Mouse (Mus musculus) cerebellum, postnatal 10 days (tissue): ENCODE measurements around the gene Skil.
"Not testable (repeated sequence)": the region's sequence is repeated elsewhere in the genome, so short reads cannot be mapped to it uniquely, and the experiment has no call there.

Experiments used
- DNase-seq, 2 experiments: peaks; one replicate each; pipeline ENCODE4 v3.0.0; 2021; ENCODE audit warnings: mixed read lengths in 2 of 2

The Skil gene

DNA sequence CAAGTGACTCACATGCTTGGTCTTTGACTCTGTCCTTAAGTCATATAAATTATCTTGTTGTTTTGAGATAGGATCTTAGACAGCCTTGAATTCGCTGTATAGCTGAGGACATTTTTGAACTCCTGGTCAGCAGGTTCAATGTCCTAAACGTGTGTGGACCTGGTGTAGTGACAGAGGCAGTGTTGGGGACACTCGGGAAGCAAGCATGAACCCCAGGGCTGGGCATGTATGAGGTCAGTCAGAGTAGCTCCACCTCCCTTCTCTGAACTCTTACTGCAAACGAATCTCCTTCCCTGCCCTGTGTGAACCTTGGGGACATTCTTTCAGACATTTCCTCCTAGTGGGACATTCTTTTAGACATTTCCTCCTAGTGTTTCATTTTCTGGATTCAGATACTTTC lies 34.9 kb downstream of the Skil start:
- no peak for DNase-seq

DNA sequence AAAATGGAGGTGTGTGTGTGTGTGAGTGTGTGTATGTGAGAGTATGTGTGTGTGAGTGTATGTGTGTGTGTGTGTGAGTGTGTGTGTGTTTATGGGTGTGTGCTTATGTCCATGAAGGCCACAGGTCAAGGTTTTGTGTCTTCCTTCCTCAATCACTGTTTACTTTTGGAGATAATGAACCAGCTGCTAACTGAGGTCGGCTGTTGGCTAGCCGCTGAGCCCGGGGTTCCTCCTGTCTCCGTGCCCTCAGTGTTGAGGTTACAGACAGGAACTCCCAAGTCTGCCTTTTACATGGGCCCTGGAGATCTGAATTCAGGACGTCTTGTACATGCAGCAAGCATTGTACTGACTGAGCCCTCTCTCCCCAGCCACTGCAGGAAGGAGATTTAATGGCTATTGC lies 38.8 kb downstream of the Skil start:
- DNase-seq: no peak

DNA sequence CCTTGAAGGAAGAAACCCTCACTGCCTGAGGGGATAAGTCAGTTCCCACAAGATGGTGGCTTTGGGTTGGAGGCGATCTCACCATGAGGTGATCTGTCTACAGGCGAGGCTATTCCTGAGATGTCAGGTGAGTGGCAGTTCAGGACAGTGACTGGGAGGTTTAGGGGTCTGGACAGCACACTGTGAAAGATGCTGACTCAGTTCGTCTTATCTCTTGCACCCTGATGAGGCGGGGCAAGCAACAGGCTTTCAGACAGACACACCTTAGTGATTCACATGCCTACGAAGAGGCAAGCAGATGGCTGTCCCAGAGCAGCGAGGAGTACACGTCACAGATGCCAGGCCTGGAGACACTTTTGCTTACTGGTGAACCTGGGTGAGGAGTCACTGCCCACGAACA lies 39.4 kb downstream of the Skil start:
- no peak for DNase-seq

DNA sequence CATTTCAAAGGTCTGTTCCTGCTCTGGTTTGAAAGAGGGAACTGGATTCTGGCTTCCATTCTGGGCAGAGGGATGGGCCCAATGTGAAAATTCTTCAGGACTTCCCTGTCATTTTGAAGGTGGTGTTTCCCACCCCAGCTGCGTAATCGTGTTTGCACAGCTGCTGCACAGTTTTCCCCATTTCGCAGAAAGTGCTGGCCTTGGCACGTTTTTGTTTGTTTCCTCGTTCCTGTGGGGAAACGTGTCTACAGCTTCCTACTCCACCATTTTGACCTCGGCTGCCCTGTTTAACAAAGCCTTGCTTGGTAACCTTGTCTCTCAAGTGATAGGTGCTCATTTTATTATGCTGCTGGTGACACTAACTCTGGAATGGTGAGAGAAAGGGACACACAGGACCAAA lies 39.8 kb downstream of the Skil start:
- DNase-seq: no peak

DNA sequence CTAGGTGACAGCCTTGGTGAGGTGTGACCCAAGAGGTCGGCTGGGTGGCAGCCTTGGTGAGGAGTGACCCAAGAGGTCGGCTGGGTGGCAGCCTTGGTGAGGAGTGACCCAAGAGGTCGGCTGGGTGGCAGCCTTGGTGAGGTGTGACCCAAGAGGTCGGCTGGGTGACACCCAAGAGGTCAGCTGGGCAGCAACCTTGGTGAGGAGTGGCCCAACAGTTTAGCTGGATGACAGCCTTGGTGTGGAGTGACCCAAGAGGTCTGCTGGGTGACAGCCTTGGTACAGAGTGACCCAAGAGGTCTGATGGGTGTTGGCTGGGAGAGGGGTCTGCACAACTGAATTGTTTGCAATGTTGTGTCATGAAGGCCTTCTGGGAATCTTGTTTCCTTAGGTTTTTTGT lies 41.7 kb downstream of the Skil start:
- DNase-seq: not testable (repeated sequence)

DNA sequence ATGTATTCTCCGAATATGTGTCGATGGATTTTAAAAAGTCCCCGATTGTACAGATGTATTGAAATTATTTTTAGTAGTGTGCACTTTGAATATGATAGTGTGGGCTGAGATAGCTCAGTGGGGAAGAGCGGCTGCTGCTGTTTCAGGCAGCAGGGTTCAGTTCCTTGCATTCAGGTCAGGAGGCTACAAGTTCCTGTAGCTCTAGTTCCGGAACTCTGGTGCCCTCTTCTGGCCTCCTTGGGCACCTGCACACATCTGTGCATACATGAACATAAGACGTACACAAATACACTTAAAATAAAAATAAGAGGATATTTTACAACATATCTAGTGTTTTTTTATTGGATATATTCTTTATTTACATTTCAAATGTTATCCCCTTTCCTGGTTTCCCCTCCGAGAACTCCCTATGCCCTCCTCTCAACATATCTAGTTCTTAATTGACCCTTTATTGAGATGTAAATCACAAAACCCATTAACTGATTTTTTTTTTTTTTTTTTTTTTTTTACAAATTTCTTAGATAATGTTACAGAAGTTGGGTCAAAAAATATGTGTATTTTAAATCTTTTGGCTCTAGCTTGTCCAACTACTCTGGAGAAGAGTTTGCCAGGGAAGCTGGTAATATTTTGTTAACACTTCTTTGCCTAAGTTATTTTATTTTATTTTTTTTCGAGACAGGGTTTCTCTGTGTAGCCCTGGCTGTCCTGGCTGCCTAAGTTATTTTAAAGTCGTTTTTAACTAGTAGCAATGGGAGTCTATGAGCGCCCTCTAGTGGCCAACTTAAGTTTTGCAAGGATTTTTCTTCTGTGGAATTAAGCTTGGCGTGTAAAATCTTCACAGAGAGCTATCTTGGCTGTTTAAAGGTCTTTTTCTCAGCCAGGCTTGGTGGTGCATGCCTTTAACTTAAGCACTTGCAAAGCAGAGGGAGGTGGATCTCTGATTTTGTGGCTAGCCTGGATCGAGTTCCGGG lies 43.9 kb downstream of the Skil start:
- peak; percentile 82 to 87 for DNase-seq

DNA sequence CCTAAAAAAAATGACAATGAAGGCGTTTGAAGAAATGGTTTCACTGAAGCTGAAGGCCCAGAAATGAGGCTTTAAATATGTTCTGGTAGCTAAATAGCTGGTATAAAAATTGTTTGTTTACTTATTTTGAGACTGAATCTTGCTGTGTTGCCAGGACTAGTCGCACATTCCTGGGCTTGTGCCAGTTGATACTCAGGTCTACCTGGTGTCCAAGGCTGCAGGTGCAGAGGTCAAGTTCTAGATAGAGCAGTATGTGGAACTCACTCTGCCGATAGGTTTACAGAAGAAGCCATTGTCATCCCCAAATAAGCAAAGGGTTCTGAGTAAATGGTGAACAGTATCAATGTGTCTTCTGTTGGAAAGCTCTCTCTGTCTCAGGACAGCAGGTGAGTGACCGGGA lies 46.8 kb downstream of the Skil start:
- no peak for DNase-seq

DNA sequence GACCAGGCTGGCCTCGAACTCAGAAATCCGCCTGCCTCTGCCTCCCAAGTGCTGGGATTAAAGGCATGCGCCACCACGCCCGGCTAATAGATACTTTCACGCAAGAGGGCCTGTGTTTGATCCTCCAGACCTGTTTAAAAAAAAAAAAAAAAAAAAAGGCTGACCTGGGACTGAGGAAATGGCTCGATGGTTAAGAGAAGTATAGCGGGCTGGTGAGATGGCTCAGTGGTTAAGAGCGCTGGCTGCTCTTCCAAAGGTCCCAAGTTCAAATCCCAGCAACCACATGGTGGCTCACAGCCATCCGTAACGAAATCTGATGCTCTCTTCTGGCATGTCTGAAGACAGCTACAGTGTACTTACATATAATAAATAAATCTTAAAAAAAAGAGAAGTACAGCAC lies 50.4 kb downstream of the Skil start:
- DNase-seq: not testable (repeated sequence)

DNA sequence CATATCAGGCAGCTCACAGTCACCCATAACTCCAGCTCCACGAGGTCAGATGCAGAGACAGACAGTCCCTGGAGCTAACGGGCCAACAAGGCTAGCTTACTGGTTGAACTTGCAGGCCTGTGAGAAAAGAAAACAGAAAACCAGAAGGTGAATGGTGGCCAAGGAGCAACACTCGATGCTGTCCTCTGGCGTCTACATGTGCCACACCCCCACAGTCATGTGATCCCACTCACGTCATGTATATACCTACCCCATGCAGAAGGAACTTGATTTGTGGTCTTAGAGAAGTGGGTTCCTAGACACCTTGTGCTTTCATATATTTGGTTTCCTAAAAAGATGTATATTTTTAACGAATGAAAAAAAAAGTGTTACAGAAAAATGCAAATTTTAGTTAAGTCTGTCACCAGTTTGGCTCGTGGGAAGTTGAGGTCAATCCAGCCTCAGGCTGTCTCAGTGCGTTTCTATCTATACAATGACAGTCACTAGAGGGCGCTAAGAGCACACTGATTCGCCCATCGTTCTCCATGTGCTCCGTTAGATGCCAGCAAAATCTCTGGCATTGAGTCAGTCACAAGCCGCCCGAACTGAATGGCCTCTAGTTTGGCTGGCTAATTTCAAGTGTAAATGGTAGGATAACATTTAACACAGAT lies 50.9 kb downstream of the Skil start:
- peak; percentile 92 to 96 for DNase-seq

DNA sequence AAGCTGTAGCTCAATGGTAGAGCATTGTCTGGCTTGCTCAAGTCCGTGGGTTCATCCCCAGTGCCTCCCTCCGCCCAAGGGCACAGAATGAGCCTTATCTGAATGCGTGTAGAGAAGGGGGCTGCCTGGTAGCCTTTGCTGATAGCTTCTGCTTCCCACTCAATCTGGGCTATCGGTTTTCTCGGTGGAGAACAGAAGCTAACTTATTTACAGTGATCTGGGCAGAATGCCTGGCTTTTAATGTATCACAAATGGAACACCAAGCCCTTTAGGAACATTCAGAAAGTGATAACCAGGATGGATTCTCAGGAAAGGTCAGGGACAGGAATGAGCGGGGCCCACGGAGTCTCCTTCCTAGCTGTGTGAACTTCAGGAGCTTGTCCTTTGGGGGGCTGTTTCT lies 53.7 kb downstream of the Skil start:
- no peak for DNase-seq

DNA sequence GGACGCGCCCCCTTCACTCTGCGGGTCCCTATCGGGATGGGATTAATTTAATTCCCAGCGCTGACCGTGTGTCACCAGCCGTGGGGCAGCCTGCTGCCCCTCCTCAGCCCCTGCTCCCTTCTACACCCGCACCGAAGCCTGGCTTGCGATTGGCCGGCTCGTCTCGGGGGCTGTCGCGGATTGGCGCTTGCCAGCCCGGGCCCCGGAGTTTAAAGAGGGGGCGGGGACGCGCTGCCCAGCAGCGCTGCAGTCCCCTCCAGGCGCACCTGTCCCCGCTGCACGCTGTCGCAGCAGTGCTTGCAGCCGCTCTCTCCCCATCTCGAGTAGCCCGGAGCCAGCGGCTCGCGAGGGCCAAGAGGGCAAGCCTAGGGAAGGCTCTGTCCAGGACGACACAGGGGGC lies 54.8 kb downstream of the Skil start, which contains the start of gene Cldn11:
TSS of gene Cldn11 (plus strand) at position 215 of the 400 bp plus-strand sequence.
- DNase-seq: peak; percentile 74 to 84

DNA sequence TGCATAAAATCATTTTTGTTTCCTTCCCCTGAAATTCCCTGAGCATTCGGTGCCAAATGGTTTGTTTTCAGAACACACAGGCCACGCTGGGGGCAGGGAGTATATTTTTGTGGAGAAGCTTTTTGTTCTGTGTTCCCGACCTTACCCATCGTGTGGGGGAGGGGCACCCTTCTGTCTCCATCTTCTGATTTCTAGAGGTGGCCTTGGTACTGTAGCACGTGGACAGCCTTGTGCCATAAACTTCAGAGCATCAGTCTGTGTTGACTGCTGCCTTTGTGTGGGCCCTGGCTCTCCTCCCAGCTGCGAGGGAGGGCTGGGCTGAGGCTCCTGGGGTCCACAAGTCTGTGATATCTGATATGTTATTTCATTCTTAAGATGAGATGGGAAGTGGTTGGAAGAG lies 57.2 kb downstream of the Skil start:
- peak; percentile 37 to 48 for DNase-seq

DNA sequence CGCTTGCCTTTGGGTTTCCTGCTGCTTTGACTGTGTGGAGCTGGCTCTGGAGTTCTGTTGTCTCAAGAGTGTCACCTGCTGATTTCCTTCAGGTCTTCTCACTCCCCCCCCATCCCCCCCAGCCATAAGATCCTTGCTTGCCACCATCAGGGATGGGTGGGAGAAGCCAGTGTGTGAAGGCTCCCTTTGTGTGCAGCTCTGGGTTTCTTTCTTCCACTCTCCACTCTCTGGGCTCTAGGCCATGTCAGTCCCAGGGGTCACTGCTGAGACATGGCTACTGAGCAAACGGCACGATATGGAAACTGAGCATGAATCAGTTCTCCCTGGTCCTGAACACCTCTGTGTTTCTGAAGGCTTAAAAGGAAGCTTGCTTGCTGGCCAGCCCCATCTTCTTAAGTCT lies 61.3 kb downstream of the Skil start:
- peak in 1 of 2 experiments; percentile 52 for DNase-seq

DNA sequence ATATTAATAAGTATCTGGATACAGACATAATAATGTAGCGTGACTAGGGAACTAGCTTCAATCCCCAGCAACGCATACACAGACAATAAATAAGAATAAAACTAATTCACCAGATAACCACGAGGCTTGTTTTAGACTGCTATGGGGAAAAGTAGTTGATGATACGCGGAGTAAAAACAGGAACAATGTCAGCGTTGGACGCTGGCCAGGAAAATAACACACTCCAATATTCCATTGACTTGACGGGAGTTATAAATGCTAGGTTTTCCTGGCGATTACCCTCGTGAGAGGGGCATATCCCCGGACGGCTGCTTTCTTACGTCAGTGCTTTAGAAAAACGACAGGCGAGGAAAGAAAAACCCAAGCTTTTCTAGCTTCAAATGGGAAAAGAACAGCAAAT lies 62.9 kb downstream of the Skil start:
- DNase-seq: no peak

DNA sequence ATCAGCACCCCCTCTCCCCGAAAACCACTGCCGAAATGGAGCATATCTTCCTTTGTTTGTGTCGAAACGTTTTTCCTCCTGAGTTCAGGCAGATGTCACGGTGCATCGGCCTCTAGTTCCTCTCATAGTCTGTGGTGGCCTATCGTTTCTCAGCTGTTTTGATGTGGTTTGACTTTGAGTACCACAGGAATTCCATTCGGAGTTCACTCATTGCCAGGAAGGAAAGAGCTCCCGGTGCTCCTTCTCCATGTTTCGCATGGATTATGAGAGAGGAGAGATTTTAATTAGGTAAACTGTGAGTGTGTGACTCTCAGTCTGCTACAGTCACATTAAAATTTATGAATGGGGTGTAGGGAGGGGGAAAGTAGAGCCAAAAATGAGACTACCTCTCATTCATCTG lies 65.2 kb downstream of the Skil start:
- no peak for DNase-seq

DNA sequence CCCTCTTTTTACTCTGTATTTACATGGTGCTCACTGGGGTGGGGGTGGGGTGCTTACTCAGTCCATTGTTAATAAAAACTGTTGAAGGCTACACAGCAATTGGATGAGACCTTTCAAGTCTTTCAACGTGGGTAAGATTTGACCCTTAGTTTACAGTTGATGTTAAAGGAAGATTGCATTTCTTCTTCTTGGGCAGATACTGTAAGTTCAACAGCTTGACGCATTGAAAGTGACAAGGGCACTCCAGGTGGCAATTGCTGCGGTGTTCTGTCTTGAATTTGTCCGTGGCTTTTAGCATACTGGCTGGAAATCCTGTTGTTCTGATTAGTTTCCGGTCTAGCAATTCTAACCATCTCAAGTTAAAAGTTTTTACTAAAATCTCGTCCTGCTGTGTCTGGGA lies 66.5 kb downstream of the Skil start:
- no peak for DNase-seq

DNA sequence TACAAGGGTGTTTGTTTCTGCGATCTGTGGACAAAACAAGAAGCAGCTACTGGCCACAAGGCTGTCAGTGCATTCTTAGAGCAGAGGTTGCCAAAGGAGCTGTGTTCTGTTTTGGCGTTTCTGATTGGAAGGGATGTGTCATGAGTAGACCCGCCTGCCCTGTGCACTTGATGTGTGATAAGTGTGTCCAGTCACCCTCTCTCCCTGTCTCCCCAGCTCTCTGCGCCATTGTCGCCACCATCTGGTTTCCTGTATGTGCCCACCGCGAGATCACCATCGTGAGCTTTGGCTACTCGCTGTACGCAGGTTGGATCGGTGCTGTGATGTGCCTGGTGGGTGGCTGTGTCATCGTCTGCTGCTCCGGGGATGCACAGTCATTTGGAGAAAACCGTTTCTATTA lies 68.0 kb downstream of the Skil start:
- DNase-seq: peak in 1 of 2 experiments; percentile 9

DNA sequence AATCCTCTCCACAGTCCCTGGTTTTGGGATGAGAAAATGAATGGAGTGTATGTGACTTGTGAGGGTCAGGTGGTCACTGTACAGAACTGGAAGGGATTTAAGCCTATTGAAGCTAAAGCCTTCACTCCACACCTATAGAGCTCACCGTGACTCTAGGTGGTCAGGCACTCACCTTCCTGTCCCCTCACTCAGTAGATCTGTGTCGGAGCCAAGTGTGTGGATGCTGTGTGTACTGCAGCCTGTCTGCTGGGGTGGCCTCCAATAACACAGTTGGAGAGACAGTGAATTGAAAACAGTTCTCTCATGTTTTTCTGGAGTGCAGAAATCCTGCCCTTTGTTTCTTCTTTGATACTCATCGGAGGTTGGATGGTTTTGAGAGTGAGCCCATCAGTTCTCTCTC lies 70.9 kb downstream of the Skil start:
- DNase-seq: peak in 1 of 2 experiments; percentile 11

DNA sequence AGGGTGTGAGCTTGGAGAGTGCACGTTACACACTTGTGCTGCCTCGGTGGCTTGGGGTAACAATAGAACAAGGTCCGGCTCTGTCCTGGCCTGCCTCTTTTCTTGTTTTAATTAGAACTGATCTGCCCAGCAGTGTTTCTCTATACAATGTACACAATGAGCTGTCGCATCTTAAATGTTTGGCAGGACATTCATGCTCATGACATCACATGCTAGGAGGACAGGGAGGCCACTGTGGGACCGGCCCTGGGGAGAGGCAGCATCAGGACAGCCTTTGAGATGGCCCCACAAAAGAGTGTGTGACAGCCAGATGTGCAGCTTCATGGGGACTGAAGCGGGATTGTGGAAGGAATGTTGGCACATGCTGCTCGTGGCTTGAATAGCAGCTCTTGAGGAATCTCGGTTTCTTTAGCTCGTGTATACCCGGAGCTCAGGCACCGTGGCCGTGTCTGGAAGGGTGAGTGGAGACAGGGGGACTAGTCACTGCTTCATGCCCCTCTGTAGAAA lies 71.6 kb downstream of the Skil start:
- peak in 1 of 2 experiments; percentile 29 for DNase-seq
